Mouse (Mus musculus) gastrocnemius, postnatal 36 days (tissue): ENCODE measurements at regions not wholly inside any gene's neighbourhood (a gene's known extent, or its start where the extent isn't known, plus 50 kb on each side); places are given as distances from the start of the nearest gene placed in this dataset.
A peak's percentile ranks its signal among the peaks of the same experiment; 100 is the strongest.

Experiments
- DNase-seq, 2 experiments: peaks; one replicate each; pipeline ENCODE4 v3.0.0; 2022
- intact Hi-C: fragments of 180-260 bp; cut with DNase I; formaldehyde crosslinking; loops from one replicate; pipeline ENCODE4 v1.15.1; 2025

GRCm38 (mm10) chr3:41195113-41195975 lies 112.5 kb upstream of the Pgrmc2 start:
- peak; percentile 72 to 83 for DNase-seq
- intact Hi-C loops = no loop called here

- no peak for DNase-seq
- intact Hi-C loops = no loop called here
Measured at GRCm38 (mm10) chr3:41194311-41195112, 111.7 kb upstream of the Pgrmc2 start.

DNA sequence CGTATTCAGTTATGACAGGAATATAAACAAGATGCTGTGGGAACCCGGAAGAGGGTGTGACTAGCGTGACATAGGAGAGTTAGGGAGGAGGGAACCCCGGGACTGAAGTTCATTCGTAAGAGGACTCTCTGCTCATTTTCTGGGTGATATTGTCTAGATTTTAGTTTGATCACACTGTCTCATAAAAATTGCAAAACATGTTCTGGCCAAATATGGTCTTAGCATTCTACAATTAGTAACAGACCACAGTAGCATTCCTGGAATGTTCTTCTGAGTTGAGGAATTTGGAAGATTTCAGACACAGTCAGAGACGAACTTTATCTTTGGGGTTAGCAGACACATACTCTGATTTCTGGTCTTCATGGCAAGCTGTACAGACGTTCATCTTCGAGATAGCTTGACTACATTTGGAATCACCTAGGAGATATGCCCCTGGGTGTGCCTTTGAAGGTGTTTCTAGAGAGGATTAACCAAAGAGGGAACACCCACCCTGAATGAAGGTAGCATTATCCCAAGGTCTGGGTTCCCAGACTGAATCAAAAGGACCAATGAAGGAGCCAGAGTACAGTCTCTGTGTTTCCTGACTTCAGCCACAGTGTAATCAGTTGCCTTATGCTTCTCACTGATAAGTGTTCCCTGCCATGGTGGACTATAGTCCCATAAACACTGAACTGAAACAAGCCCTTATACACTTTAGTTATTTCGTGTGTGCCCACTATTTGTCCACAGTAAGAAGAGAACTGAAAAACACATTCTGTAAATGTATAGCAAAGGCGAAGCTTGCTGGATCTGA lies 102.7 kb upstream of the Pgrmc2 start:
- DNase-seq = no peak
- intact Hi-C loops = loop anchor here (10.0 kb wide), 1 partner anchor 379 kb away; no protein-coding TSS in a partner anchor

GRCm38 (mm10) chr3:41184375-41184774 lies 101.5 kb upstream of the Pgrmc2 start:
- intact Hi-C loops = loop anchor here (5.0 to 10.0 kb wide), 2 partner anchors 380 to 408 kb away; no protein-coding TSS in a partner anchor

GRCm38 (mm10) chr3:41182900-41183595 lies 100.2 kb upstream of the Pgrmc2 start:
- no peak for DNase-seq
- intact Hi-C loops = loop anchor here (5.0 to 10.0 kb wide), 2 partner anchors 382 to 409 kb away; no protein-coding TSS in a partner anchor

More at GRCm38 (mm10) chr3:41184375-41184774, 101.5 kb upstream of the Pgrmc2 start:
- DNase-seq = no peak

DNA sequence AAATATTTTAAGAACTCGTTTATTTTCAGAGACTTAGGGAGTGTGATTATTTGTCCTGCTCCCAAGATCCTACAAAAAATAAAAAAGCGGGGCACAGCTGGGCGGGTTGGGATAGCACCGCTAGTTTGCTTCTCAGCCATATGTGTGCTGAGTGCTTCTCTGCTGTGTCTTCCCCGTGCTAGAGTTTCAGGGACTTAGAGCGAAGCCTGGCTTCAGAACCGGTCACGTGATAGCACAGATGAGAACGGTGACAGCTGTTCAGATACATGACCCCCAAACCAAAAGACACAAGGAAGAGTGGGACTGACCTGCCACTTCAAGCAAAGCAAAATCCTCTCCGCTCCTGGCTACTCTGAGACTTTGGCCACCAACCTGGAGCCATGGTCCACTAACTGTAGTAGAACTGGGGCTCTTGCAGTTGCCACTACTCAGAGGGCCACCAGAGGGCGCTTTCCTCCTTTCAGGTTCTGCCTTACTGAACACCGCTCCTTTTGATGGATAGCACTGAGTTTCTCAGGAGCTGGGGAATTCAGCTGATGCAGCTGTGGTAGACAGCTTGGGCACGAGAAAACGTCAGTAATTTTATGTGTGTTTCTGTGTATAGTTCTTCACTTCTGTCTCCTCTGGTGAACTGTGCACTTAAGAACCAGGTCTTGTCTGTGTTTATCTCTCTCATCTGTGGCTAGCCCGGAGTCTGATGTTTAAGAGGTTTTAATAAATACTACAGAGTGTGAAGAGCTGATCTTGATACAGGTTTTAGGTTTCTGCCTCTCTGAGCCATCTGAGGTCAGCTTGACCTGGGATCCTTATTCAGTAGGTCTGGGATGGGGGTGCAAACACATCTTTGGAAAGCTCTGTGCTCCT lies 99.4 kb upstream of the Pgrmc2 start:
- intact Hi-C loops = loop anchor here (5.0 to 10.0 kb wide), 2 partner anchors 383 to 410 kb away; no protein-coding TSS in a partner anchor

GRCm38 (mm10) chr3:41181438-41181837 lies 98.6 kb upstream of the Pgrmc2 start:
- intact Hi-C loops = loop anchor here (5.0 to 10.0 kb wide), 2 partner anchors 383 to 411 kb away; no protein-coding TSS in a partner anchor

More for the DNA sequence above, 99.4 kb upstream of the Pgrmc2 start:
- peak; percentile 79 to 80 for DNase-seq

DNA sequence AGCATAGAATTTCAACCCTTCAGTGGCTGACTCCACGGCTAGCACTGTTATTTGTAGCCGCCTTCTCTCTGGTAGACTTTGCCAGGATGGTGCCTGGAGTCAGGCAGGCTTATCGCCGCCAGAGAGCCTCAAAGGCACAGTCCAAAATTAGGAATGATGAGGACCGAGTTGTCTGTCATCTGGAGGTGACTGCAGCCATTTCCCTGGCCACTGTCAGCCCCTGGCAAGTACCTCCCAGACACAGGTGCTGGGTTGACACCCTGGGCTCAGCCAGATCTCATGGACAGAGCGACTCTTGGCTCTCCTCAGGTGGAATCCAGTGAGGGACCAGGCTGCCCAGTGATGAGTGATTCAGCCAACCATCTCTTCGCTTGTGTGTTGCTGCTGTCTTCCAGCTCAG lies 98.1 kb upstream of the Pgrmc2 start:
- peak in 1 of 2 experiments; percentile 19 for DNase-seq
- intact Hi-C loops = loop anchor here (5.0 to 10.0 kb wide), 2 partner anchors 384 to 411 kb away; no protein-coding TSS in a partner anchor

More at GRCm38 (mm10) chr3:41181438-41181837, 98.6 kb upstream of the Pgrmc2 start:
- no peak for DNase-seq

- intact Hi-C loops = no loop called here
- DNase-seq = no peak
Measured at GRCm38 (mm10) chr3:41179037-41179880, 96.4 kb upstream of the Pgrmc2 start.

DNA sequence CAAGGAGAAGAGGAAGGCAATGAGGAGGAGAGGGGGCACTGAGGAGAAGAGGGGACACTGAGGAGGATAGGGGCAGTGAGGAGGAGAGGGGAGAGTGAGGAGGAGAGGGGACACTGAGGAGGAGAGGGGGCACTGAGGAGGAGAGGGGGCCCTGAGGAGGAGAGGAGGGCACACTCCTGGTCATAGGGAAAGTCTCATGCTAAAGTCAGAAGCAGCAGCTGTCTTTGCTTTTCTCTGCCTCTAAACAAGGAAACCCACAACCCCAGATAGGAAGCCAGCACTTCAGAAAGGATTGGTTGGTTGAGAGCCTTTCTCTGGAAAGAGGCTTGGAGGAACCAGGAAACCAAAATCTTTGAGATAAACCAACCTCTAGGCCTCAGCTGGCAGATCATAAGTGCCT lies 94.3 kb upstream of the Pgrmc2 start:
- no peak for DNase-seq
- intact Hi-C loops = no loop called here

- no peak for DNase-seq
- intact Hi-C loops = no loop called here
Measured at GRCm38 (mm10) chr3:41175356-41175755, 92.5 kb upstream of the Pgrmc2 start.

GRCm38 (mm10) chr3:41173561-41173960 lies 90.7 kb upstream of the Pgrmc2 start:
- DNase-seq = no peak
- intact Hi-C loops = no loop called here

DNA sequence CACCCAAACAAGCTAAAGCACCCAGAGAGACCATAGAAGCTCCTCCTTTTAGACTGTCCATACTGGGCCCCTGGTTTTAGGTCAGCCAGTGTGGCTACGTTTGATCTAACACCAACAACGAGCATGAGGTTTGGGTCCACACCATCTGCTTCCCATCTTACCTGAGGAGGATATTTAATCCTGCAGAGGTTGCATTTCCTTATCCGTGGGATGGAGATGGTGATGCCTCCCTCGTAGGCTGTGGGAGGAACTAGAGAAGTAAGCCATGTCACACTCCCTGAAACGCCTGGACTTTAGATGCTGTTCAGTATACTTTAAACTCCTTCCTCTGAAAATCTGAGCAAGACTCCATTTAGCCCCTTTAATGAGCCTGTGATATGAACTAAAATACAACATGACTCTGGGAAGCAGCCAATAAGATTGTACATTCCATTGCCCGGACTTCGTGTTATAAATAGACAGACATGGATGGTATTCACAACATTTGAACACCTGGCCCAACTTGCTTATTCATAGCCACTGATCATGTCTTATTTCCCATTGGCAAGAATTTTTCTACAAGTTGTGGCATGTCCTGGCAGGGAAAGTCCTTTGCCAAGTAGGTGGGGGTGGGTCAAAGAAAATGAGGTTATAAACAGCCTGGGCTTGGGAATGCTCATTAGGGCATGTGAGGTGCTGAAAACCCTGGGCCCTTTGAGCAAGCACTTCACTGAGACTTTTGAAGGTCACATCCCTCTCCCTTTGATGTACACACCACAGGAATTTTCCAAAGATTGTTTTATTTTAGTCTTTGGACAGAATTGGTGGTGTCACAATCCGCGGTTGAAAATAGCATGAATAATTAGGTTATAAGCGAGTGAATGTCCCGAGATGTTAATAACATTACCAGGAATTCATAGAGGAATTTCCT lies 89.7 kb upstream of the Pgrmc2 start:
- intact Hi-C loops = no loop called here

GRCm38 (mm10) chr3:41171772-41172171 lies 88.9 kb upstream of the Pgrmc2 start:
- intact Hi-C loops = no loop called here
- DNase-seq = no peak

More for the DNA sequence above, 89.7 kb upstream of the Pgrmc2 start:
- DNase-seq = no peak

DNA sequence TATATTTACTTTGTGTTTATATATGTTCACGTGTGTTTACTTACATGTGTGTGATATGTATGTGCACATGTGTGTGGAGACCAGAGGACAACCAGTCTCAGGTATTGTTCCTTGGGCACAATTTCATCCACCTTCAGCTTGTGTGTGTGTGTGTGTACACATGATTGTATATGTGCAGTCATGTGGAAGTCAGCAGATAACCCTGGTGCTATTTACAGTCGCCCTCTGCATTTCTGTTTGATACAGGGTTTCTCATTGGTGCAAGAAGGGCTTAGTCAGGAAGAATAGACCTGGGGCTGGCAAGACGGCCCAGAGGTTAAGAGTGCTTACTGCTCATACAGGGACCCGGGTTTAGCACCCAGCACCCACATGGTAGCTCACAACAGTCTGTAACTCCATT lies 88.5 kb upstream of the Pgrmc2 start:
- DNase-seq = no peak
- intact Hi-C loops = no loop called here

DNA sequence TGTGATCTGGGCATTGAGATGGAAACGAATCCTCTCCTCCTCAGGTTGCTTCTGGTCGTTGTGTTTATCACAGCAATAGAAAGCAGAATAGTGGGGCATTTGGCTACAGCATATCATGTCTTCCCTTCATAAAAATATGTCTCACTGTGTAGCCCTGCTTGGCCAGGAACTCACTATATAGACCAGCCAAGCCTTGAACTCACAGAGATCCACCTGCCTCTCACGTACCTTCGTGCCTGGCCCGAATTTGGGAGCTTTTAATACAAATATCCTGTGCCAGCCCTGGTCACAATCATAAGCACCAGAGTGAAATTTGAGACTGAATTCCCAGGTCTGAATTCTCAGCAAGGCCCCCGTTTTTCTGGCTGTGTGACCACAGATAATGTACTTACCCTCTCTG lies 87.7 kb upstream of the Pgrmc2 start:
- intact Hi-C loops = no loop called here
- DNase-seq = no peak

DNA sequence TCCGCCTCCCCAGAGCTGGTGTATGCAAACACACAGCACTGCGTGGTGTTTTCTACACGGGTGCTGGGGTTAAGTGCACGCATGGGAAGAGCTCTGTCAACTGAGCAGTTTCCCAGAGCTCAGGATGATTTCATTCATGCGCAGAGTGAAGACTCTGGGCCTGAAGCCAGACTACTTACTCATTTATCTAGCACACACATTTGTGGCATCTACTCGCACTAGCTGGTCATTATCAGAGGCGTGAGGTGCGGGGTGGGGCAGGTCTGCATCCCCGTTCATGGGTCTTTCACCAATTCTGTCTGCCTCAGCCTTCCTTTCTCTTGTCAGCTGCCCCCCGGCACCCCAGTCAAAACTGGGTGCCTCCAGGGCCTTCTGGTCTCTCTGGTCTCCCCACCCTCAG lies 86.6 kb upstream of the Pgrmc2 start:
- DNase-seq = no peak
- intact Hi-C loops = no loop called here
